Mouse (Mus musculus) bone marrow macrophage, adult 2 months (primary cell): ENCODE measurements around the gene Foxl1.

ENCODE experiments used
- CTCF ChIP-seq: IDR thresholded peaks from 2 replicates; pipeline ENCODE4 v1.5.1; 2012; ENCODE audit warnings: low read depth, mild to moderate bottlenecking, low read length, moderate library complexity
- POLR2A ChIP-seq: IDR thresholded peaks from 2 replicates; pipeline ENCODE4 v1.6.1; 2012; ENCODE audit warnings: mild to moderate bottlenecking, low read depth, low read length, borderline replicate concordance

- no peak for TF ChIP-seq CTCF
- TF ChIP-seq POLR2A: no peak
Observed at GRCm38 (mm10) chr8:121126191-121126590, 1.5 kb upstream of the Foxl1 start.
